Mouse (Mus musculus): ENCODE measurements at regions not wholly inside any gene's neighbourhood (a gene's known extent, or its start where the extent isn't known, plus 50 kb on each side); places are given as distances from the start of the nearest gene placed in this dataset.

DNA sequence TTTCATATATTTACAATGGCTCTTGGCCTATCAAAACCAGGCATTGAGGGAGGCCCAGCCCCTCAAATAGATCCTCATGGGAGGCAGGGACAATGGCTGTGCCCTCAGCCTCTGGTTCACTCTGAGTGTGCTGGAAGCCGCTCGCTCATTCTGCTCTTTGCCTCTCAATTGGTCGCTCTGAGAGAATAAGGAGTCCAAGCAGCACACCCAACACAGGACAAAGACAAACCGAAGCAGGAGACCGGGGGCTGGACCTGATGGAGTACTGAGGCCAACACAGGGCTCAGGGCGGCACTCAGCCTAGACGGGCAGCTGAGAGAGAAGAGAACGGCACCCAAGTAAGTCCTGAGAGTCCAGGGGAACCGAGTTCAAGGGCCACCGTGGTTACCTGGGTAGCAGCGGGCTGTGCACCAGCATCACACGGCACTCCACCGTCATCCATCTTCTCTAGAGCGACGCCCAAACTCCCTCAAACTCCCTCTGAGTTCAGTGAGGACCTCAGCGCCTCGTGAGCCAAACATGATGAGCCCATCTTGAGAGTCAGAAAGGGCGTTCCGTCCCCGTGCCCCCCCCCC, 145.8 kb downstream of the Setd4 start:
- no peak for DNase-seq

DNA sequence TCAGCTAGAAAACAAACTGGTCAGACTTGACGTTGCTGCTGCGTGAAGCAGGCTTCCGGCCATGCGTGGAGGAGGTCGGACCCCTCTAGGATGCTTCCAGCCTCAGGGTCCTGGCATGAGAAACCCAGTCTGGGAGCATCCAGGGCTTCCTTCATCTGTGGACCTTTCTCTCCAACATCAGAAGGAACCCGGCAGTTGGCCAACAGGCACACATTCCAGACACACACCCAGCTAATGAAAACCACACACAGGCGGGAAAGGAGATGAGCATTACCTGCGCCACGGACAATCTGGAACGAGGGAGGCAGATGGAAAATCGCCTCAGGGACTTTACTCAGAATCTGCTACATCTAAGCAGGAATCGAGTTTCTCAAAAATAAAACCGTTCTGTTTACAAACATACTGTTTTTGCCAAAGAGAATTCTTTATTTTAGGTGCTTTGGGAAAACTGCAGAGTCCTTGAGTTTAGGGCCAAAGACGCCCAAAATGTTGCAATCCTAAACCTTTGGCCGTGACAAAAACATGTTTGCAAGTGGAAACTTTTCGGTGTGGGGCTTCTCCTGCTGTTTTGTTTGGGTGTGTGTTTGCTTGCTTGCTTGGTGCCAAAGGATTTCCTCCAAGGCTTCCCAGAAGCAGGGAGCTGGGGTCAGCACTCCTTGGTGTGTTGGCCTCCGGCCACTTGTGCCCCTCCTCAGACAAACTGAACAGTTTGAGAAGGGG, 147.0 kb downstream of the Setd4 start:
- DNase-seq, result peak; percentile 11

DNA sequence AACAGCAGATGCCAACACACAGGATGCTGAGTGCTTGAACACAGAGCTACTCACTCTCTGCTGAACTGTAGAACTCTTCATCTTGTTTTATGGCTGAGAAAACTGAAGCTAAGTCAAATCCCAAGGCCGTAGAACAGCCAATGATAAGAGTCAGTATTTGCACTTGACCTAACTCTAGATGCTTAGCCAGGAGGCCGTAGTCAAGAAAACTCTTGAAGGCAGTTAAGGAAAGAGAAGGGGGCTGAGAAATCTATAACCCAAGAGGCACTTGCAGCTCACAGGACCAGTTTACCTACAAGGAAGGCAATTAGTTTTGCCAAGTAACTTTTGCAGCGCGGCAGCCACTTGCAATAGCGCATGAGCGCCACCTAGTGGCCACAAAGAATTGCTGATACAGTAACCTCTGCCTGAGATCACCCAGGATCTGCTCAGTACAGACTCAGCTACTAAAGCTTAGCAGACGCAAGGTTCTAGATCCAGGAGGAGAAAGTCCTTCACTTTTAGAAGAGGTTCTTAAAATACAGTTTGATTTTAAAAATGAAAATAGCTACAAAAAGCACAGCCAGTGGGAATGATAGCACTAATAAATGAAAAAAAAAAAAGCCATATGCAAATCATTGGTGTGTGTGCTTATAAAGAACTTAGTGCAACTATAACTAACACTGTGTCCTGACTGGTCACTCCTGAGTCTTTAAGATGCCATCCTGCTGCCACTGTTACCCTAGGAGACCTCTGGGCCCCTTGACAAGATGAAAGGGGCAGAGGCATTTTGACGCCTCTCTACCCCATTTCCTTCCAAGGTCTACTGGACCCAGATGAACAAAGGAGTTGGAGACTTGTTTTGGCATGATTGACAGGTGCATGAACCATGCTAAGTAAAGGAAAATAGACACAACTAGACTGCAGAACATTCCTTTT, 149.5 kb downstream of the Setd4 start:
- peak; percentile 72 for DNase-seq

DNA sequence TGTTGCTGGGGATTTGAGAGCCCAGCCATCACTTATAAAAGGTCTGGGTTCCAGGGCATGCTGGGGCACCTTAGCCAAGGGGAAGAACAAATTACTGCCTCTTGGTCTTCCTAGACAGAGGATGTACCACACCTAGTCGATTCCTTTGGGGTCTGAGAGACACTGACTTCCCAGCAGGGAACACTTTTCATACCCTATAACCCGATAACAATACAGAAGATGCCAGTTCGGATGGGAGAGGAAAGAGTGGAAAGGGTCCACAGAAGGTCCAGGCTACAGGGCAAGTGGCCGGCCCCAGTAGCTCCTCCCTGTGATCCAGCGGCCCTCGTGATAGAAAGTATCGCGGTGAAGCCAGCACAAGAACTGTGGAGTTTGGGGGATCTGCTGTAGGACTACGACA, 150.8 kb downstream of the Setd4 start:
- DNase-seq, result no peak

DNA sequence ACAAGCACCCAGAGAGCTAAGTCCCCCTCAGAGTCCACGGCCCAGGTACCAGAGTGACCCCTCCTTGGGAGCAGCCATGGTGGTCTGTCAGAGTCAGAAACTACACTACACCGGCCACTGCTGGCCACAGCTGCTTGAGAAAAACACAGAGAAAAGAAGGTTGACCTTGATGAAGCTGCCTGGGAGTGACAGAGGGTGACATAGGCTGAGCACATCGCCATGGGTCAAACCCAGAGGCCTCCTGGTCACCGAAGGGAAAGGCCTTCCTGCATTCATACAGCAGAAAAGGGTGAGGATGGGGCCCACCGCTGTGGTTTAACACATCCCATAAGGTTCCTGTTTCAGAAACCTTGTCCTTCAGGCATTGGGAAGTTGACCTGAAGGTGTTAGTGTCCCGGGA, 153.0 kb downstream of the Setd4 start:
- DNase-seq, result no peak

DNA sequence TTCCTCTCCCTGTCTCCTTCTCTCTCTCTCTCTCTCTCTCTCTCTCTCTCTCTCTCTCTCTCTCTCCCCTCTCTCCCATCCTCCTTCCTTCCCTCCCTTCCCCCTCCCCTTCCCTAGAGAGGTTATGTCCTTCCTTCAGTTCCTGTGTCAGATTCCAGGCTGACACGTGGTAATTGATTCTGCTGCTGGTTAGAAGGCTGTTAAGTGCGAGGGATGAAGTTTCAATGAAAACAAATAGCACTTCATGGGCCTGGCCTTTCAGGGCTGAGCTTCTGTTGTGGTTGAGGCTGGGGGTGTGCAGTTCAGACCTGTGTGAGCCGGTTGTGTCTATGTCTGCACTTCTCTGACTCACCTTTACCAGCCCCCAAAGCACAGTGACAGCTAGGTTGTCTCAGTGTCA, 153.9 kb downstream of the Setd4 start:
- no peak for DNase-seq

DNA sequence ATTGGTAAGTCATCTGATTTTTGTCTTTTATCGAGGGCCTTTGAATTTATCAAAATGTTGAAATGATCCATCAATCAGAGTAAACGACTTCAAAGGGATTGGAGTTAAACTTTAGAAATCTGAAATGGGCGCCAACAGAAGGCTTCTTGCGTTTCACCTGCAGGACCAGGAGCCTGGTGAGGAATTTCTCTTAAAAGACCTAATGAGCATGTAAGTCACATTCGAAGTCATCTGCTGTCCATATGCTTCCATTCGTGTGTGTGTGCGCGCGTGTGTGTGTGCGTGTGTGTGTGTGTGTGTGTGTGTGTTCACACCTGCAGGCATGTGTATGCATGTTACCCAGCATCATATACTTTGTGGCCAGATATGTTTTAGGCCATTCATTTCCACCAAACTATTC, 155.7 kb downstream of the Setd4 start:
- DNase-seq, result no peak

DNA sequence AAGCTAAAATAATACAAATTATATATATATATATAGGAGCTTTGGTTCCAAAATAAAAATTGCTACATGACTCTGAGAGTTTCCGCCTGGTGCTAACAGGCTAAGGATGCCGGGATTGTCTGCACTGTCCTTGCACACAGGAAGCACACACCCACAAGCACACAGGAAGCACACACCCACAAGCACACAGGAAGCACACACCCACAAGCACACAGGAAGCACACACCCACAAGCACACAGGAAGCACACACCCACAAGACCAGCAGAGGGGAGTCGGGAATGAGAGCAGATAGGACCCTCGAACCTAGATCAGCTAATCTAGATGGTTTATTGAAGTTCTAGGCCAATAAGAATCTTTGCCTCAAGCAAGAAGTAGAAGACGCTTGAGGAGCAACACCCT, 156.9 kb downstream of the Setd4 start:
- no peak for DNase-seq

DNA sequence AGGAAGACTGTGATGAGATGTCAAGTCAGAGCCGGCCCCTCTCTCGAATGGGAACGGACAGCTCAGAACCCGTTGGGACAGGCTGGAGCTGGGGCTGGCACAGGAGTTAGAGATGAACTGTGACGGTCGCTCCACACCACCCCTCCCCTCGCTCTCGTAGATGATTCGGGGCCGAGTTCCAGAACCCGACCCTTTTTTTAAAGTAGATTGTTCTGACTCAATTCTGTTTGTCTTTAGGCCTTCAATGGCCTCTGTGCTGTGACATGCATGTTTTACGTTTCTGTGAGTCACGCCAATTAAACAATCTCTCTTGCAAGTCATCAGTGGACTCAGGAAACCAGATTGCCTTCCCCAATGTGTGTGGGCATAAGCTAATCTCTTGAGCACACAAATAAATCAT, 157.7 kb downstream of the Setd4 start:
- DNase-seq, result no peak

DNA sequence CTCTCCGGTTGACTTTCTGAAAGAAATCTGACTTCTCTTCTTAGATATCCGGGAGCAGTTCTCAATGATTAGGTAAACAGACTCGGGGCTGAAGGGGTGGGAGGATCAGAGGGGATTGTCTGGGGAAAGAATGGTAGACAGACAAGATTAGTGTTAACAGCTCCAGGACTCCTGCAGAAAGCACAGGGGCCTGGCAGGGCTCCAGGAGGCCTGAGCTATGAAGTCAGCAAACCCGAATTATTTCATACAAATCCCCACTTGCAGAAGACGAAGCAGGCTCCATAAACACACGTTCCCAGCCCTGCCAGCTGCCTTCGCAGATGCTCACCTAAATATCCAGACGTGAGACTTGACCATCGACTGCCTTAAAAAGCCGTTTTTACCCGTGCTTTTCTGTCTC, 161.0 kb downstream of the Setd4 start:
- DNase-seq, result no peak

DNA sequence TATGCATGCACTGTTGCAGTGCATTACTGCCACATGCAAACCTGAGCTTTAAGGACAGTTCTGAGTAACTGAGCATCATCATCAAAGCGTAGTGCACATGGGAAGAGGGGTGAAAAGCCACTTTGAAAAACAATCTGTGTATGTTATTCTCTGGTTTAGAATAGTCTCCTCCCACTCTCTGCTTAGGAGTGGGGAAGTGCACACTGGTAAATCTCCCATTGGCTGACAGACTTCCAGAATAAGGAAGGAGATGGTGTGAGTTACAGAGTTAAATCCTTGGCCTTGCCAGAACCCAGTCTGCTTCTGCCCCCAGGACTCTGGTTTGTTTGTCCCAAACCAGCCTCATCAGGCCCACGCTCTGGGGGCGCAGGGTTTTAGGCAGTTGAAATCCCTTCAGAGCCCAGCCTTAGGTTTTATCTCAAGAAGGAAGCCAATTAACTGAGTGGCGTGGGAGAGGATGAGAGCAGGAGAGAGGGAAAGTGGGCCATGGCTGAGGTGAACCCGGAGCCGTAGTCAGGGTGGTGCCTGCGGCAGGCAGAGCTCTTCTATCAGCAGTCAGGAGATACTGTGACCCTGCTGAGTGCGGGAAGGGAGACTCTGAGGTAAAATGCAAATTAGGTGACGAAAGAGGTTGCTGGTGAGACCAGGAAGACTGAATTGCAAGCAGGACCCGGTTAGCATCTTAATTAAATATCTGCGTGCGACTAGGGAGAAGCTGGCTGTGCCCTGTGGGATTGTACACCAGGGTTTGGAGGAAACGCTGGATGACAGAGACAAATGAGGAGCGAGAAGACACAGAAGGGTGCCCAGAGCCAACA, 166.0 kb downstream of the Setd4 start:
- DNase-seq, result peak; percentile 19

DNA sequence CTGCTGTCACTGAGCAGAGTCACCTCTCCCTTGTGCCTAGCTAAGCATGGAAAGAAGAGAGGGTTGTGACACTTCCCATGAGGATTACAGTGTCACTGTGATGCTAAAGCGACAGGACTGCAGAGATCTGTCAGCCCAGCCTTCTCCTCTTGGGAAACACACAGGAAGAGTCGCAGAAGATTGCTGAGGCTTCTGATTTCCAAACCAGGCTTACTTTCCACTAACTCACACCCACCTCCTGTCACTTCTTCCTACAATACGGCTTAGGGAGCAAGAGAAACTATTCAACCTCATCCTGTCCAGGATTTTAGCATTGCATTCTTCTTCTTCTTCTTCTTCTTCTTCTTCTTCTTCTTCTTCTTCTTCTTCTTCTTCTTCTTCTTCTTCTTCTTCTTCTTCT, 167.1 kb downstream of the Setd4 start:
- DNase-seq, result no peak

DNA sequence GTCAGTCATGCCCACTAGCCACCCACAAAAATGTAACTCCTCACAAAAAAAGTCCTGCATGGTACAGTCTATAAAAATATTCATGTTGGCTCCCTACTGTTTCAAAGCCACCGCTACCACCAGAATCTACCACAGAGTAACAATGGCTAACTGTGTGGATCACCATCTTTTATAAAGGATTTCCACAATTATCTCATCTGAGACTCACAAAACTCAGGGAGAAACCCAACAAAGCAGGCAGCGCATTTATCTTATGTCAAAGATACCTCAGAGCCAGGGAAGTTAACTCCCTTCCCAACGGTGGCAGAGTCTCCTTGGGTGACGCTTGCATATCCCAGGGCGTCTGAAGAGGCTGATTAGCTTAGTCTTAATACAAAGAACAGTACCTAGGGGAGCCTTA, 172.5 kb downstream of the Setd4 start:
- no peak for DNase-seq

DNA sequence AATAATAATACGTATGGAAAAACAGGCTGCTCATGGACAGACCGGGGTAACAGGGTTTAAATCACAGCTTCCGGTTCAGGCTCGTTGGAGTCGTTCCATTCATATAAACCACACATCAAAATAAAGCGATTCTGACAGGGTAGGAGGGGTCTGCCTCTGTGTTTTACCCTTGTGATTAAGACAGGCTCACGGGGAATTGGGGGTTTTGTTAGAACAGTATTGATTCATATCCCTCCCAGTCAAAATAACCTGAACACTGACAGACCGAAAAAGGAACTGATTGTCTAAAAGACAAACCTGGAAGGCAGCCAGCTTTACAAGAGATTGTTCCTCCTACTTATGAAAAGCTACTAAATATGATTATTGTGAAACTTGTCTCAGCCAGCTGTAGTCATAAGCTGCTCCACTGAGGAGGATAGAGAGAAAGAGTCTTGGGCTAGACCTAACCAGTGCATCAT, 174.5 kb downstream of the Setd4 start:
- no peak for DNase-seq

DNA sequence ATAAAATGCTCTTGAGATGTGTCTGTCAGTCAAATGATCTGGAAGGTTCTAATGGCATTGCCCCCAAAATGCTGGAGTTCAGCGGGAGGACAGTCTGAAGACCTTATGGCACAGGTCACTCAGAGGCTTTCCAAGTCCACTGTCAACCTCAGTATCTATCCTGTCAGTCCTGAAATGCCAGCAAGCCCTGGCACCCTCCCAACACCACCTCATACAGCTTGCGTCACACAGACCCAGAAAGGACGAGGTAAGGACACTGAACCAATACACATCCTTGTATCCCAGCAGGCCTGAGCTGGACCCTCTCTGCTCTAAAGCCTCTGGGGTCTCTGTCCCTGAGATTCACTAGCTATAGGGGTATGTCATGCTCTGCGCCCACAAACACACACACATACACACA, 176.6 kb downstream of the Setd4 start:
- no peak for DNase-seq

DNA sequence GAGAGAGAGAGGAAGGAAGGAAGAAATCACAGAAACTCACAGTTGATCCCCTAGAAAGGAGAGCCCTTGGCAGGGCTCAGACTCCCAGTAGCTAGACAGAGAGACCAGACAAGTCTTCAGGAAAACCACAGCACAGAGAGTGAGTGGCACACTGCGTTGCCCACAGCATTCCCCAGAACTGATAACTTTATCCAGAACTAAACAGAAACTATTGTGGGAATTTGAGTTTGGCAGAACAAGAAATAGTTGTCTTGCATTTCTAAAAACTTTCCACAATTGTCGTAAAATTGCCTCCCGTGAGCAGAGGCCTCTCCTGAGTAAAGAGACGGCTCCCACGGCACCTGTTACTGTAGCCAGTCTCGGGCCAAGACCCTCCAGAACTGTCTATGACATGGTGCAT, 178.1 kb downstream of the Setd4 start:
- no peak for DNase-seq

DNA sequence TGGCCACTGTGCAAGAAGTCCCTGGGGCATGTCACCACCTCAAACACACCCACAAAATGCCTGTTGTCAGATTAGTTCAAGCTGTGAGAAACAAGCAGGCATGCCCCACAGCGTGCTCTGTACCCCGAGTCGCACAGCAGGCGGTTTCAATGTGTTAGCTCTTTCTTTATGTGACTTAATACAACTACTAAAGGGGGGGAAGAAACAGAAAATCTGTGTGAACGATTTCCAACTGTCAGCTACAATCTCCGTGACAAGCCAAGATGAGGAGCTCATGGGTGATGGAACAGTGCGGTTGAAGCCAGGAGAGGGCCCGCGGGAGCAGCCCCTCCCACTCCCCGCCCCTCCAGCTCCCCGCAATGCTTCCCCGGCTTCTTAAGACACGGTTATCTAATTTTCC, 180.7 kb downstream of the Setd4 start:
- DNase-seq, result no peak

DNA sequence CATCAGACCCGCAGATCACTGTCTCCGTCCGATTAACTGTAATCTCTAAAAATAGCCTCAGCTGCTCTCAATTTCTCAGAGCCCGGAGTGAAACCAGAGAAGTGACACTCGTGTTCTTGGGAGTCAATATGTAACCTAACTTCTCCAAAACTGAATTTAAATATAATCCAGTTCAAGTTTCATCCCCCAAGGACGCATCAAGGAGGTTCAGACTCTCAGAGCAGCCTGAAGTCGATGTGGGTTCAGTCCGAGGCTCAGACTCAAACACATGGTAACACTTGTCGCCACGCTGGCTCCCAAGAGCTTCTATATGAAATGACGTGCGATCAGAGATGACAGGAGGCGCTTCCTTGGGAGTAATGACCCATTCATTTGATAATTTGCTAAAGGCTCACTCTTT, 181.6 kb downstream of the Setd4 start:
- DNase-seq, result no peak

DNA sequence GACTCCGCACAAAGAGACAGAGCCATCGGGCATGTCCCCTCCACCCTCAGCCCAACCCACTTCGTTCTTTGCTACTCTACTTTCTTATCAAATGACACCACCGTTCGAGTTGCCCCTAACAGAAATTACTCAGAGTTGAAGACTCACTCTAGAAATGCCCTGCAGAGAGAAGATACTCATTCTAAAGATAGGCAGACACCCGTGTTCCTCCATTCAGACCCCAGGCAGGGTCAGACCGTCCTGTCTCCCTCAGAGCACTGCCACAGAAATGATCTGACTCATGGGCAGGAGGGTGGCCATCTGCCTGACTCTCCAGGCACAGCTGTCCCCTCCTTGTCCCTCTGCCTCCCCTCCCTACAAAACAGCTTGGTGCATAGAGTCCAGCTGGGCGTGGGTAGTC, 185.6 kb downstream of the Setd4 start:
- DNase-seq, result no peak

DNA sequence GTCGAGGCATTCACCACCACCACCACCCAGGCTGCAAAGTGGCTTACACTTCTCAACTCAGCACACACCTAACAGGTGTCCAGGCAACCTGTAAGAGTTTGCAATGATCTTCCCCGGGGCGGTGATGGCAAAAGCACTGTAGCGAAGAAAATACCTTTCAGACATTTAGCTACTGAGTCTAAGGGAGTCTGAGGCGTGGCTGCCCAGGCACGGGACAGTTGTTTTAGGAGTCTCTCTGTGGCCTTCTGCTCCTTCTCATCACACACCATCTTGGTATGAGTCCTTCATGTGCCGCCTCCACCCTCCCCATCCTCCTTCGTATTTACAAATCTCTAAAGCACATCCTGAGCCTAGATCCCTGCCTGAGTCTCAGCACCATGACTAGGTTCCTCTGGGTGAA, 186.0 kb downstream of the Setd4 start:
- DNase-seq, result no peak

DNA sequence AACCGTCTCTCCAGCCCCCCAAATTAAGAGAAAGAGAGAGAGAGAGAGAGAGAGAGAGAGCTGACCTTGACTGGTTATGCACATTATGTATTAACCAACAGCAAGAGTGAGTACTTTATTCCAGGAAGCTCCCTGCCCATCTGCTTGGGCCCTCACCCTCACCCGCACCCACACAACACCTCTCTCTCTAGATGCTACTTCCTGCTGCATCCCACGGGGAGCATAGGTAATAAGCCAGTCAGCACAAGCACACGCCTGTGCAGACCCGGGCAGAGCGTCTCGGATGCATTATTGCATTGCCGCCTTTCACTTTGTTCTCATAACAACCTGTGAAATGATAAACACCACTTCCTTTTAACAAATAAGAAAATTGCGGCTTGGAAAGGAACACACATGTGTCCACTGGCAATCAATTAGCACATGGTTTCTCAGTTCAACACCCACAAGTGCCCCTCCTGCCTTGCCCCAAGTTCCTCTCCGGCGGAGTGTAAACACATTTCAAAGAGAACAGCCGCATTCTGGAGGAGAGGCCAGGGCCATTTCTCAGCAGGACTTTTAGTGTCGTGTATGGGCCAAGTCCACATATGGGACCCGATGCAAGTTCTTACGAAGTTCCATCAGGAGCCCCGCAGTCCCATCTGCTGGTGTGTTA, 211.7 kb downstream of the Setd4 start:
- no peak for DNase-seq

DNA sequence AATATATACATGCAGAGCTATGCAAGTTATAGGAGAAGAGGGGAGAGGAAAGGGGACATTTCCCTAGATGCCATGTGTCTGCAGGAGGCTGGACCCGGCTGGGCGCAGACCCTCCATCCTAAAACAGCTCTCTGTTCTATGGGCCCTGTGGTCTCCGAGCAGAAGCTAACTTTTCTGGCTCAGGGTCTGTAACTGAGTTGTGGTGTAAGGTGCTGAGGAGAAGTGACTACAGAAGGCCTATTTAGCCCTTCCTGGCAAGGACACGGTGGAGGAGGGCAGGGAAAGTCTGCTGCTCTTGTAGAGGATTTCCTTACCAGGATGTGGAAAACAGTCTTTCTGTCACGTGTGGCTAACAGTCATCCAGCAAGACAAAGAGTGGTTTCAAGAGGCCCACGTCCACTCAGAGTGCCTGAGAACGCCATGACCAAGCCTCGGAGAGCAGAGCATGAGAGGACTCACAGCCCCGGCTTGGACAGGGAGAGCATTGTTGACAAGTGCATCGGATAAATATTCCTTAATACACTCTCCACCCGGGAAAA, 216.2 kb downstream of the Setd4 start:
- no peak for DNase-seq
